Mouse (Mus musculus): Measurements from ENCODE around the gene Slc6a3. TPM values are rescaled to one million over a fixed set of nuclear protein-coding genes. Genes with fewer than 3 reads are reported as not detected.

Gene Slc6a3
- not detected for total RNA-seq (2023)

DNA sequence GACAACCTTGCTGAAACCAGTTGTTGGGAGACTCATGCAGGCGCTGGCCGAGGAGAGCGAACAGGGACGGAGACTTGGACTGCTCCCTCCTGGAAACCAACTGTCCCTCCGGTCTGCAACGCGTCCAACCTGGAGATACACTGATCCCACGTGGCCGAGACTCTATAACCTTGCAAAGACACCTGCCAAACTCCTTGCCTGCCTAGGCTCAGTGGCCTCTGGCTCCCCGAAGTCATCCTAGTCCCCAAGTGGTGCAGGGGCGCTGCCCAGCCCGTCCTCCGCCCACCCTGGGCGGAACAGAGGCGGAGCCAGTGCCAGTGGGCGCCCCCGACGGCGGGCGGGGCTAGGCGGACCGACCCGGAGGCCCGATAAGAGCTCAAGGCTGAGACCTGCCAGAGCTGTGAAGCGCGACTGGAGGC lies at the start of gene Slc6a3:
Slc6a3 (plus strand) TSS at position 345 of the 419 bp plus-strand sequence.

GRCm38 (mm10) chr13:73603522-73604155 lies 67.1 kb downstream of the Slc6a3 start, which contains the start of gene Clptm1l:
TSS of gene Clptm1l (plus strand) at chr13:73604006.

DNA sequence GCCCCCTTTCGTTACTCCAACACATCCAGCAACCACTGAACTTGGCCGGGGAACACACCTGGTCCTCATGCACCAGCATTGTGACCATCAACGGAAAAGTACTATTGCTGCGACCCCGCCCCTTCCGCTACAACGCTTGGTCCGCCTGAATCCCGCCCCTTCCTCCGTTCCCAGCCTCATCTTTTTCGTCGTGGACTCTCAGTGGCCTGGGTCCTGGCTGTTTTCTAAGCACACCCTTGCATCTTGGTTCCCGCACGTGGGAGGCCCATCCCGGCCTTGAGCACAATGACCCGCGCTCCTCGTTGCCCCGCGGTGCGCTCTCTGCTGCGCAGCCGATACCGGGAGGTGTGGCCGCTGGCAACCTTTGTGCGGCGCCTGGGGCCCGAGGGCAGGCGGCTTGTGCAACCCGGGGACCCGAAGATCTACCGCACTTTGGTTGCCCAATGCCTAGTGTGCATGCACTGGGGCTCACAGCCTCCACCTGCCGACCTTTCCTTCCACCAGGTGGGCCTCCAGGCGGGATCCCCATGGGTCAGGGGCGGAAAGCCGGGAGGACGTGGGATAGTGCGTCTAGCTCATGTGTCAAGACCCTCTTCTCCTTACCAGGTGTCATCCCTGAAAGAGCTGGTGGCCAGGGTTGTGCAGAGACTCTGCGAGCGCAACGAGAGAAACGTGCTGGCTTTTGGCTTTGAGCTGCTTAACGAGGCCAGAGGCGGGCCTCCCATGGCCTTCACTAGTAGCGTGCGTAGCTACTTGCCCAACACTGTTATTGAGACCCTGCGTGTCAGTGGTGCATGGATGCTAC lies 90.4 kb downstream of the Slc6a3 start, which contains the start of gene Tert:
Tert (plus strand) TSS at position 167 of the 805 bp plus-strand sequence.

Other genes with a start within 250 kb of the Slc6a3 start
- 10 to 100 TPM; 30.2 to 32.4 TPM for gene Mrpl36, start 208.2 kb upstream of the Slc6a3 start, total RNA-seq (2023)
- 10 to 100 TPM; 54.9 to 58.2 TPM for gene Ndufs6, start 208.2 kb upstream of the Slc6a3 start, total RNA-seq (2023)
- gene Lpcat1, start 69.5 kb upstream of the Slc6a3 start, total RNA-seq (2023): 10 to 100 TPM; 32.4 to 38.4 TPM
- 100 to 1,000 TPM; 113 to 143 TPM for gene Clptm1l, start 67.3 kb downstream of the Slc6a3 start, total RNA-seq (2023)
- gene Tert, start 90.2 kb downstream of the Slc6a3 start, total RNA-seq (2023): not detected
- not detected for gene Slc6a18, start 141.3 kb downstream of the Slc6a3 start, total RNA-seq (2023)
- gene Slc6a19, start 168.1 kb downstream of the Slc6a3 start, total RNA-seq (2023): 1 to 10 TPM in 1 of 2 experiments, not detected in 1; 1.2 TPM
- gene Slc12a7, start 196.3 kb downstream of the Slc6a3 start, total RNA-seq (2023): 10 to 100 TPM; 21.9 to 26.2 TPM

Measured in monocyte, adult 59 days (primary cell).